Mouse (Mus musculus): ENCODE measurements around the gene Art4. TPM values are rescaled to one million over a fixed set of nuclear protein-coding genes. Genes with fewer than 3 reads are reported as not detected.
A peak's percentile ranks its signal among the peaks of the same experiment; 100 is the strongest.

The Art4 gene
- polyA plus RNA-seq, 1 experiment from 2014 or later = 0.14 TPM

GRCm38 (mm10) chr6:136857873-136858260 lies 334 bp upstream of the Art4 start:
- H3K4me1 ChIP-seq = peaks cover under 1% of the 10 kb centered on the region; the same call in 1 of the 2 replicates
- H3K27me3 ChIP-seq (replicated peaks) = no peaks in the 10 kb centered on the region
- 67% methylated on average over 11 of the region's 11 CpGs for WGBS
- H3K9ac ChIP-seq = no peak overlapping the region
- H3K36me3 ChIP-seq (replicated peaks) = no peaks in the 10 kb centered on the region
- H3K27ac ChIP-seq = no peak overlapping the region
- no peak overlapping the region for H3K4me2 ChIP-seq
- no peak overlapping the region for H3K4me3 ChIP-seq
- no peak for ATAC-seq (replicated peaks)
- no peaks in the 10 kb centered on the region for H3K9me3 ChIP-seq

GRCm38 (mm10) chr6:136856071-136856636 lies 1.4 kb downstream of the Art4 start:
- no peaks in the 10 kb centered on the region for H3K9me3 ChIP-seq
- H3K27ac ChIP-seq = no peak overlapping the region
- no peak overlapping the region for H3K4me3 ChIP-seq

GRCm38 (mm10) chr6:136855183-136855582 lies 2.4 kb downstream of the Art4 start:
- Histone ChIP-seq H3K9ac (no peak overlapping the region), H3K27me3 (replicated peaks) (no peaks in the 10 kb centered on the region), H3K36me3 (replicated peaks) (no peaks in the 10 kb centered on the region), H3K9me3 (no peaks in the 10 kb centered on the region), H3K4me1 (peaks cover 3% of the 10 kb centered on the region; the same call in 1 of the 2 replicates), H3K4me2 (no peak overlapping the region), H3K4me3 (no peak overlapping the region), H3K27ac (no peak overlapping the region)
- ATAC-seq (replicated peaks) = no peak
- 78% methylated on average over 2 of the region's 2 CpGs for WGBS

More at GRCm38 (mm10) chr6:136856071-136856636, 1.4 kb downstream of the Art4 start:
- 75% methylated on average over 14 of the region's 14 CpGs for WGBS
- peaks cover 3% of the 10 kb centered on the region; the same call in 1 of the 2 replicates for H3K4me1 ChIP-seq
- no peak for ATAC-seq (replicated peaks)
- H3K9ac ChIP-seq = no peak overlapping the region
- H3K27me3 ChIP-seq (replicated peaks) = no peaks in the 10 kb centered on the region
- H3K4me2 ChIP-seq = no peak overlapping the region
- no peaks in the 10 kb centered on the region for H3K36me3 ChIP-seq (replicated peaks)

GRCm38 (mm10) chr6:136854361-136854781 lies 3.2 kb downstream of the Art4 start:
- ATAC-seq (replicated peaks) = no peak
- Histone ChIP-seq H3K4me3 (no peak overlapping the region), H3K4me1 (peaks cover 3% of the 10 kb centered on the region; the same call in 1 of the 2 replicates), H3K27ac (no peak overlapping the region), H3K4me2 (no peak overlapping the region), H3K27me3 (replicated peaks) (no peaks in the 10 kb centered on the region), H3K36me3 (replicated peaks) (no peaks in the 10 kb centered on the region), H3K9me3 (no peaks in the 10 kb centered on the region), H3K9ac (no peak overlapping the region)
- 88% methylated on average over 11 of the region's 11 CpGs for WGBS

- no peak for ATAC-seq (replicated peaks)
- Histone ChIP-seq H3K27ac (peak overlapping the region; percentile 51), H3K4me3 (no peak overlapping the region), H3K4me1 (peaks cover 3% of the 10 kb centered on the region; the same call in 1 of the 2 replicates), H3K9ac (no peak overlapping the region), H3K9me3 (no peaks in the 10 kb centered on the region), H3K27me3 (replicated peaks) (no peaks in the 10 kb centered on the region), H3K36me3 (replicated peaks) (no peaks in the 10 kb centered on the region), H3K4me2 (no peak overlapping the region)
- 57% methylated on average over 3 of the region's 3 CpGs for WGBS
Measured at GRCm38 (mm10) chr6:136852762-136853161, 4.8 kb downstream of the Art4 start.

- no peak for ATAC-seq (replicated peaks)
- Histone ChIP-seq H3K36me3 (replicated peaks) (no peaks in the 10 kb centered on the region), H3K4me3 (no peak overlapping the region), H3K27me3 (replicated peaks) (no peaks in the 10 kb centered on the region), H3K9ac (no peak overlapping the region), H3K4me1 (peaks cover 3% of the 10 kb centered on the region; the same call in 1 of the 2 replicates), H3K27ac (peak overlapping the region; percentile 51), H3K4me2 (no peak overlapping the region), H3K9me3 (no peaks in the 10 kb centered on the region)
- WGBS = 88% methylated on average over 4 of the region's 4 CpGs
Measured at GRCm38 (mm10) chr6:136852348-136852747, 5.2 kb downstream of the Art4 start.

GRCm38 (mm10) chr6:136850267-136850666 lies 7.3 kb downstream of the Art4 start:
- no peak overlapping the region for H3K27ac ChIP-seq
- no peak for ATAC-seq (replicated peaks)
- H3K4me2 ChIP-seq = no peak overlapping the region
- H3K36me3 ChIP-seq (replicated peaks) = no peaks in the 10 kb centered on the region
- H3K4me1 ChIP-seq = peaks cover 3% of the 10 kb centered on the region; the same call in 1 of the 2 replicates
- WGBS = 80% methylated on average over 6 of the region's 6 CpGs
- no peaks in the 10 kb centered on the region for H3K27me3 ChIP-seq (replicated peaks)
- H3K9me3 ChIP-seq = no peaks in the 10 kb centered on the region
- H3K9ac ChIP-seq = no peak overlapping the region
- no peak overlapping the region for H3K4me3 ChIP-seq

GRCm38 (mm10) chr6:136848971-136849370 lies 8.6 kb downstream of the Art4 start:
- Histone ChIP-seq H3K4me2 (no peak overlapping the region), H3K9me3 (no peaks in the 10 kb centered on the region), H3K9ac (no peak overlapping the region), H3K36me3 (replicated peaks) (no peaks in the 10 kb centered on the region), H3K4me1 (peaks cover 3% of the 10 kb centered on the region; the same call in 1 of the 2 replicates), H3K27ac (no peak overlapping the region), H3K4me3 (no peak overlapping the region), H3K27me3 (replicated peaks) (no peaks in the 10 kb centered on the region)
- ATAC-seq (replicated peaks) = no peak
- WGBS = 87% methylated on average over 5 of the region's 5 CpGs

GRCm38 (mm10) chr6:136848399-136848798 lies 9.1 kb downstream of the Art4 start:
- no peak for ATAC-seq (replicated peaks)
- 81% methylated on average over 8 of the region's 8 CpGs for WGBS
- Histone ChIP-seq H3K27ac (no peak overlapping the region), H3K4me3 (no peak overlapping the region), H3K27me3 (replicated peaks) (no peaks in the 10 kb centered on the region), H3K36me3 (replicated peaks) (no peaks in the 10 kb centered on the region), H3K9ac (no peak overlapping the region), H3K9me3 (no peaks in the 10 kb centered on the region), H3K4me1 (peaks cover 3% of the 10 kb centered on the region; the same call in 1 of the 2 replicates), H3K4me2 (no peak overlapping the region)

- peaks cover 2% of the 10 kb centered on the region; the same call in 1 of the 2 replicates for H3K4me1 ChIP-seq
- no peak overlapping the region for H3K4me3 ChIP-seq
- no peaks in the 10 kb centered on the region for H3K9me3 ChIP-seq
- ATAC-seq (replicated peaks) = no peak
- H3K27ac ChIP-seq = no peak overlapping the region
- no peaks in the 10 kb centered on the region for H3K27me3 ChIP-seq (replicated peaks)
- 18% methylated on average over 2 of the region's 2 CpGs for WGBS
- no peak overlapping the region for H3K9ac ChIP-seq
- no peak overlapping the region for H3K4me2 ChIP-seq
- no peaks in the 10 kb centered on the region for H3K36me3 ChIP-seq (replicated peaks)
Measured at GRCm38 (mm10) chr6:136847790-136848189, 9.7 kb downstream of the Art4 start.

GRCm38 (mm10) chr6:136847267-136847666 lies 10.3 kb downstream of the Art4 start:
- no peak for ATAC-seq (replicated peaks)
- no peak overlapping the region for H3K4me2 ChIP-seq
- H3K27ac ChIP-seq = no peak overlapping the region
- H3K27me3 ChIP-seq (replicated peaks) = no peaks in the 10 kb centered on the region
- no peaks in the 10 kb centered on the region for H3K36me3 ChIP-seq (replicated peaks)
- no peaks in the 10 kb centered on the region for H3K9me3 ChIP-seq
- H3K4me1 ChIP-seq = no peaks in the 10 kb centered on the region
- H3K4me3 ChIP-seq = no peak overlapping the region
- no peak overlapping the region for H3K9ac ChIP-seq
- WGBS = 96% methylated on average over 3 of the region's 3 CpGs

GRCm38 (mm10) chr6:136845706-136846480 lies 11.6 kb downstream of the Art4 start:
- H3K4me3 ChIP-seq = no peak overlapping the region
- no peak overlapping the region for H3K4me2 ChIP-seq
- H3K9ac ChIP-seq = no peak overlapping the region
- WGBS = 79% methylated on average over 5 of the region's 5 CpGs
- H3K27me3 ChIP-seq (replicated peaks) = no peaks in the 10 kb centered on the region
- no peak for ATAC-seq (replicated peaks)
- H3K36me3 ChIP-seq (replicated peaks) = no peaks in the 10 kb centered on the region
- H3K4me1 ChIP-seq = no peaks in the 10 kb centered on the region
- H3K27ac ChIP-seq = no peak overlapping the region
- H3K9me3 ChIP-seq = no peaks in the 10 kb centered on the region
